8 mouse cellular contexts compared by ENCODE assay signal in genomic region chr8:84965731-84966291, GRCm38 (mm10). TPM values are rescaled to one million over a fixed set of nuclear protein-coding genes. Genes with fewer than 3 reads are reported as not detected.
DNase-seq lines count a peak whose midpoint lies in the region; ATAC-seq and TF ChIP-seq lines count a peak whose summit lies in the region.

No protein-coding gene starts in this region.

- no peaks in the 10 kb centered on the region for H3K9me3 ChIP-seq in embryonic facial prominence, embryonic 15.5 days (replicated peaks)
- no peaks in the 10 kb centered on the region for H3K9me3 ChIP-seq in limb, embryonic 15.5 days
- H3K9me3 ChIP-seq in midbrain, postnatal 0 days (ENCODE audit: low read length), result no peaks in the 10 kb centered on the region
- no peaks in the 10 kb centered on the region for H3K9me3 ChIP-seq in stomach, embryonic 14.5 days (ENCODE audit: control insufficient read depth, low read depth, low read length)

- WGBS in embryonic facial prominence, embryonic 15.5 days, result under 1% methylated on average over 41 of the region's 41 CpGs
- 0% methylated on average over 41 of the region's 41 CpGs for WGBS in limb, embryonic 15.5 days
- WGBS in midbrain, postnatal 0 days, result under 1% methylated on average over 41 of the region's 41 CpGs
- WGBS in stomach, embryonic 14.5 days, result under 1% methylated on average over 41 of the region's 41 CpGs

- H3K4me1 ChIP-seq in bone marrow macrophage, adult 2 months (ENCODE audit: control insufficient read depth, insufficient read depth, low read length), result peaks cover 22% of the 10 kb centered on the region
- peaks cover 33% of the 10 kb centered on the region for H3K4me1 ChIP-seq in embryonic facial prominence, embryonic 15.5 days
- H3K4me1 ChIP-seq in limb, embryonic 15.5 days, result peaks cover 33% of the 10 kb centered on the region
- peaks cover 10% of the 10 kb centered on the region; the same call in 1 of the 2 replicates for H3K4me1 ChIP-seq in midbrain, postnatal 0 days (ENCODE audit: insufficient read depth, low read length)
- peaks cover 21% of the 10 kb centered on the region for H3K4me1 ChIP-seq in stomach, embryonic 14.5 days (ENCODE audit: control insufficient read depth, insufficient read depth, low read length)

- peak; percentile 91 for ATAC-seq in embryonic facial prominence, embryonic 15.5 days (ENCODE audit: insufficient number of reproducible peaks, low FRiP score, low TSS enrichment, low read depth)
- ATAC-seq in limb, embryonic 15.5 days (ENCODE audit: insufficient number of reproducible peaks, low FRiP score, low TSS enrichment, low read depth), result peak; percentile 78
- ATAC-seq in midbrain, postnatal 0 days (ENCODE audit: low FRiP score), result peak; percentile 77
- ATAC-seq in stomach, embryonic 14.5 days (ENCODE audit: insufficient number of reproducible peaks, insufficient read depth, low FRiP score, low read depth), result peak; percentile 90

- H3K36me3 ChIP-seq in embryonic facial prominence, embryonic 15.5 days, result peaks cover 14% of the 10 kb centered on the region
- H3K36me3 ChIP-seq in limb, embryonic 15.5 days, result peaks cover 8% of the 10 kb centered on the region; the same call in 1 of the 2 replicates
- H3K36me3 ChIP-seq in midbrain, postnatal 0 days (ENCODE audit: insufficient read depth, low read length), result peaks cover under 1% of the 10 kb centered on the region
- H3K36me3 ChIP-seq in stomach, embryonic 14.5 days (ENCODE audit: control insufficient read depth, insufficient read depth, low read length), result no peaks in the 10 kb centered on the region; the same call in 1 of the 2 replicates

- peak; percentile 96 for DNase-seq in CD4-positive helper T cell, adult 2 months (ENCODE audit: low read depth, low spot score)
- DNase-seq in heart, adult 8-10 months (ENCODE audit: low spot score), result peak; percentile 95
- DNase-seq in kidney, adult 8-10 months, result peak; percentile 96 to 97
- peak; percentile 98 for DNase-seq in midbrain, postnatal 0 days (ENCODE audit: low spot score)

- TF ChIP-seq POLR2A in bone marrow macrophage, adult 2 months (IDR thresholded peaks at IDR 0.05; ENCODE audit: borderline replicate concordance, low read depth, low read length), result no peak

- TF ChIP-seq CTCF in bone marrow macrophage, adult 2 months (IDR thresholded peaks at IDR 0.05; ENCODE audit: low read depth, low read length), result no peak
- TF ChIP-seq CTCF in midbrain, postnatal 0 days (IDR thresholded peaks at IDR 0.05), result no peak

- peak overlapping the region; percentile 87 for H3K4me2 ChIP-seq in embryonic facial prominence, embryonic 15.5 days (replicated peaks)
- peak overlapping the region; percentile 79 for H3K4me2 ChIP-seq in limb, embryonic 15.5 days
- peak overlapping the region; percentile 91 for H3K4me2 ChIP-seq in midbrain, postnatal 0 days (ENCODE audit: low read depth, low read length, poor library complexity, severe bottlenecking)
- peak overlapping the region; percentile 94 for H3K4me2 ChIP-seq in stomach, embryonic 14.5 days (replicated peaks; ENCODE audit: low read depth, low read length)

- peak overlapping the region; percentile 83 for H3K4me3 ChIP-seq in bone marrow macrophage, adult 2 months (ENCODE audit: insufficient read depth, low read length)
- H3K4me3 ChIP-seq in embryonic facial prominence, embryonic 15.5 days (replicated peaks), result peak overlapping the region; percentile 67
- peak overlapping the region; percentile 65 for H3K4me3 ChIP-seq in limb, embryonic 15.5 days
- H3K4me3 ChIP-seq in midbrain, postnatal 0 days (ENCODE audit: low read depth, low read length), result peak overlapping the region; percentile 59
- H3K4me3 ChIP-seq in stomach, embryonic 14.5 days (ENCODE audit: low read depth, low read length), result peak overlapping the region; percentile 61

- peak overlapping the region; percentile 55 for H3K27ac ChIP-seq in bone marrow macrophage, adult 2 months (ENCODE audit: insufficient read depth, low read depth, low read length)
- peak overlapping the region; percentile 82 for H3K27ac ChIP-seq in embryonic facial prominence, embryonic 15.5 days (replicated peaks)
- peak overlapping the region; percentile 82 for H3K27ac ChIP-seq in limb, embryonic 15.5 days
- H3K27ac ChIP-seq in midbrain, postnatal 0 days (ENCODE audit: low read depth, low read length), result no peak overlapping the region; the same call in 1 of the 2 replicates
- peak overlapping the region; percentile 59 for H3K27ac ChIP-seq in stomach, embryonic 14.5 days (ENCODE audit: low read length)

- peak overlapping the region; percentile 73 for H3K9ac ChIP-seq in embryonic facial prominence, embryonic 15.5 days
- H3K9ac ChIP-seq in limb, embryonic 15.5 days, result peak overlapping the region; percentile 64
- H3K9ac ChIP-seq in midbrain, postnatal 0 days (replicated peaks; ENCODE audit: low read length, poor library complexity, severe bottlenecking), result peak overlapping the region; percentile 62
- peak overlapping the region; percentile 68 for H3K9ac ChIP-seq in stomach, embryonic 14.5 days (replicated peaks; ENCODE audit: low read depth, low read length)

- no peaks in the 10 kb centered on the region for H3K27me3 ChIP-seq in embryonic facial prominence, embryonic 15.5 days
- H3K27me3 ChIP-seq in limb, embryonic 15.5 days, result no peaks in the 10 kb centered on the region
- H3K27me3 ChIP-seq in midbrain, postnatal 0 days (ENCODE audit: insufficient read depth, low read length), result no peaks in the 10 kb centered on the region
- H3K27me3 ChIP-seq in stomach, embryonic 14.5 days (ENCODE audit: control insufficient read depth, insufficient read depth, low read length), result no peaks in the 10 kb centered on the region

RNA-seq across cellular contexts. Expression of gene Gm49661, which starts 3.4 kb away (rescaled TPM):
- polyA plus RNA-seq in bone marrow macrophage, adult 2 months (2012; ENCODE audit: insufficient read depth, insufficient read length, missing spikeins), result not detected in 2 replicates
- polyA plus RNA-seq in embryonic facial prominence, embryonic 15.5 days (2015; fragmentation: Nextera tagmentation; extraction: Ambion mirVana), result not detected in 2 replicates
- 1 to 10 TPM in 2 of 4 experiments, not detected in 2; 2.4 to 5.9 TPM for total RNA-seq in heart, adult 8-10 months (2022)
- not detected in 2 replicates for polyA plus RNA-seq in limb, embryonic 15.5 days (2015; fragmentation: Nextera tagmentation; extraction: Ambion mirVana)
- total RNA-seq in midbrain, postnatal 0 days (2014; rRNA removed), result not detected in 2 replicates
- polyA plus RNA-seq in midbrain, postnatal 0 days (2015; fragmentation: Nextera tagmentation; extraction: Ambion mirVana), result not detected in 2 replicates
- polyA plus RNA-seq in stomach, embryonic 14.5 days (2014; fragmentation: Nextera tagmentation; extraction: Ambion mirVana), result not detected in 2 replicates

RNA-seq across cellular contexts. Expression of gene Prdx2, which starts 3.6 kb away (rescaled TPM):
- 267 and 279 TPM in 2 replicates for polyA plus RNA-seq in bone marrow macrophage, adult 2 months (2012; ENCODE audit: insufficient read depth, insufficient read length, missing spikeins)
- polyA plus RNA-seq in embryonic facial prominence, embryonic 15.5 days (2015; fragmentation: Nextera tagmentation; extraction: Ambion mirVana), result 705 and 717 TPM in 2 replicates
- total RNA-seq in heart, adult 8-10 months (2022), result 100 to 1,000 TPM; 644 to 711 (median 676) TPM
- 635 and 681 TPM in 2 replicates for polyA plus RNA-seq in limb, embryonic 15.5 days (2015; fragmentation: Nextera tagmentation; extraction: Ambion mirVana)
- total RNA-seq in midbrain, postnatal 0 days (2014; rRNA removed), result 720 and 802 TPM in 2 replicates
- 904 and 934 TPM in 2 replicates for polyA plus RNA-seq in midbrain, postnatal 0 days (2015; fragmentation: Nextera tagmentation; extraction: Ambion mirVana)
- 799 and 888 TPM in 2 replicates for polyA plus RNA-seq in stomach, embryonic 14.5 days (2014; fragmentation: Nextera tagmentation; extraction: Ambion mirVana)

RNA-seq across cellular contexts. Expression of gene Rnaseh2a, which starts 3.8 kb away (rescaled TPM):
- polyA plus RNA-seq in bone marrow macrophage, adult 2 months (2012; ENCODE audit: insufficient read depth, insufficient read length, missing spikeins), result 39.8 and 40.7 TPM in 2 replicates
- polyA plus RNA-seq in embryonic facial prominence, embryonic 15.5 days (2015; fragmentation: Nextera tagmentation; extraction: Ambion mirVana), result 94.9 and 99.1 TPM in 2 replicates
- total RNA-seq in heart, adult 8-10 months (2022), result 10 to 100 TPM; 41.9 to 61.3 (median 55.0) TPM
- 95.2 and 95.6 TPM in 2 replicates for polyA plus RNA-seq in limb, embryonic 15.5 days (2015; fragmentation: Nextera tagmentation; extraction: Ambion mirVana)
- 40.5 and 48.9 TPM in 2 replicates for total RNA-seq in midbrain, postnatal 0 days (2014; rRNA removed)
- 36.5 and 39.7 TPM in 2 replicates for polyA plus RNA-seq in midbrain, postnatal 0 days (2015; fragmentation: Nextera tagmentation; extraction: Ambion mirVana)
- 114 and 125 TPM in 2 replicates for polyA plus RNA-seq in stomach, embryonic 14.5 days (2014; fragmentation: Nextera tagmentation; extraction: Ambion mirVana)

RNA-seq across cellular contexts. Expression of gene Junb, which starts 12.7 kb away (rescaled TPM):
- polyA plus RNA-seq in bone marrow macrophage, adult 2 months (2012; ENCODE audit: insufficient read depth, insufficient read length, missing spikeins), result 71.1 and 80.8 TPM in 2 replicates
- 38.0 and 40.5 TPM in 2 replicates for polyA plus RNA-seq in embryonic facial prominence, embryonic 15.5 days (2015; fragmentation: Nextera tagmentation; extraction: Ambion mirVana)
- total RNA-seq in heart, adult 8-10 months (2022), result 10 to 100 TPM; 17.8 to 32.3 (median 23.9) TPM
- polyA plus RNA-seq in limb, embryonic 15.5 days (2015; fragmentation: Nextera tagmentation; extraction: Ambion mirVana), result 30.4 and 42.5 TPM in 2 replicates
- 11.3 and 15.9 TPM in 2 replicates for total RNA-seq in midbrain, postnatal 0 days (2014; rRNA removed)
- 5.3 and 6.1 TPM in 2 replicates for polyA plus RNA-seq in midbrain, postnatal 0 days (2015; fragmentation: Nextera tagmentation; extraction: Ambion mirVana)
- 16.9 and 23.4 TPM in 2 replicates for polyA plus RNA-seq in stomach, embryonic 14.5 days (2014; fragmentation: Nextera tagmentation; extraction: Ambion mirVana)

RNA-seq across cellular contexts. Expression of gene Rtbdn, which starts 19.0 kb away (rescaled TPM):
- not detected in 2 replicates for polyA plus RNA-seq in bone marrow macrophage, adult 2 months (2012; ENCODE audit: insufficient read depth, insufficient read length, missing spikeins)
- polyA plus RNA-seq in embryonic facial prominence, embryonic 15.5 days (2015; fragmentation: Nextera tagmentation; extraction: Ambion mirVana), result 0.27 TPM in 1 of 2 replicates, not detected in the other
- total RNA-seq in heart, adult 8-10 months (2022), result not detected
- 0.19 and 0.24 TPM in 2 replicates for polyA plus RNA-seq in limb, embryonic 15.5 days (2015; fragmentation: Nextera tagmentation; extraction: Ambion mirVana)
- 4.5 and 6.2 TPM in 2 replicates for total RNA-seq in midbrain, postnatal 0 days (2014; rRNA removed)
- 4.8 and 5.3 TPM in 2 replicates for polyA plus RNA-seq in midbrain, postnatal 0 days (2015; fragmentation: Nextera tagmentation; extraction: Ambion mirVana)
- 0.20 TPM in 1 of 2 replicates, not detected in the other for polyA plus RNA-seq in stomach, embryonic 14.5 days (2014; fragmentation: Nextera tagmentation; extraction: Ambion mirVana)
